Mouse (Mus musculus) liver, postnatal 0 days (tissue): ENCODE data around the gene Lipt2.
A peak's percentile ranks its signal among the peaks of the same experiment; 100 is the strongest.

Experiments
- CTCF ChIP-seq: sonication (generic); IDR thresholded peaks from 2 replicates; pipeline ENCODE4 v1.5.1; 2016; ENCODE audit warnings: antibody characterized with exemption, low read depth
- EP300 ChIP-seq: IDR thresholded peaks from 2 replicates; pipeline ENCODE4 v1.6.1; 2016; ENCODE audit warnings: antibody characterized with exemption, low read depth, mild to moderate bottlenecking

DNA sequence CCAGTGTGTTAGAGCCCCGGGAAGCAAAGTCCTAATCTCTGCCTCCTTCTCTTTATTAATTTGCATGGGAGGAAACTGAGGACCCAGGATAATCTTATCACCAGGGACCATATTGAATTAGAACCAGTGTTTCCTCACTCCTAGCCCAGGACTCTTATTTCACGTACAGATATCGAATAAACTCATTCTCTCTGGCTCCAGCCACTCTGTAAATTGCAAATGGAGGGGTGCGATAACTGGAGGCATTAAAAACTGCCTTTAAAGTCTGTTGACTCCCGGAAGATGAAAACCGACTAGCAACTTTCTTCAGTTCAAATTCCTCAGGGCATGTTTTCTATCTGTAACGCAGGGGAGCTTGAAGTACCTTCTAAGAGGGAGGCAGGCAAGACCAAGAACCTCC, 20.3 kb downstream of the Lipt2 start:
- TF ChIP-seq CTCF (no peak), EP300 (peak; percentile 89)
